Mouse (Mus musculus): ENCODE data around the gene Osbpl6. TPM values are rescaled to one million over a fixed set of nuclear protein-coding genes. Genes with fewer than 3 reads are reported as not detected.

The Osbpl6 gene
- 10.4 and 15.5 TPM in 2 replicates for polyA plus RNA-seq (2012; rRNA removed)

GRCm38 (mm10) chr2:76406151-76406936 lies at the start of gene Osbpl6:
Osbpl6 (plus strand) TSS chr2:76406508.
- DNase-seq (ENCODE audit: low read depth), result no peak

DNA sequence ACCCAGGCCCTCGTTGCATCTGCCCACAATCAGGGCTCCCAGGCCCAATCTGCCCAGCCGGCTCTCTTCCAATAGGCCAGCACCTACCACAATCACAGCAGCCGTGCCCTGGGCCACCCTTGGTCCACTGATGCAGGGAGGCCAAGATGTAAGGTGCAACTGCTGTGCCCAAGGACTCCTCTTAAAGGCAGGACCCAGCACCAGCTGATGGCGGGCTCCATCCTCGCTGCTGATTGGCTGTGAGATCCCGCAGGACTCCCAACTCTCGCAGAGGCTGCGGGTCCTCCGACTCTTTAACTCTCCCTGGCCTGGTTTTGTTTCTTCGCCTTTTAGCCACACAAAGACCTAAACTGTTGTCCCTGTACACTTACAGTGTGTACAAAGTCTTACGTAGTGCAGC lies 46.1 kb upstream of the Osbpl6 start, which contains the start of gene Cyct:
Gene Cyct, minus strand, starts transcription at position 225 of the 400 bp plus-strand sequence.
- DNase-seq (ENCODE audit: low read depth), result no peak

GRCm38 (mm10) chr2:76362111-76362510 lies 44.2 kb upstream of the Osbpl6 start:
- no peak for DNase-seq (ENCODE audit: low read depth)

GRCm38 (mm10) chr2:76365811-76366210 lies 40.5 kb upstream of the Osbpl6 start:
- no peak for DNase-seq (ENCODE audit: low read depth)

- no peak for DNase-seq (ENCODE audit: low read depth)
Observed at GRCm38 (mm10) chr2:76367188-76367922, 39.0 kb upstream of the Osbpl6 start.

- no peak for DNase-seq (ENCODE audit: low read depth)
Observed at GRCm38 (mm10) chr2:76368861-76369660, 37.2 kb upstream of the Osbpl6 start.

- DNase-seq (ENCODE audit: low read depth), result peak; percentile 51
Observed at GRCm38 (mm10) chr2:76369821-76370655, 36.3 kb upstream of the Osbpl6 start, which contains the start of gene Rbm45. Rbm45 (plus strand) TSS chr2:76369984.

DNA sequence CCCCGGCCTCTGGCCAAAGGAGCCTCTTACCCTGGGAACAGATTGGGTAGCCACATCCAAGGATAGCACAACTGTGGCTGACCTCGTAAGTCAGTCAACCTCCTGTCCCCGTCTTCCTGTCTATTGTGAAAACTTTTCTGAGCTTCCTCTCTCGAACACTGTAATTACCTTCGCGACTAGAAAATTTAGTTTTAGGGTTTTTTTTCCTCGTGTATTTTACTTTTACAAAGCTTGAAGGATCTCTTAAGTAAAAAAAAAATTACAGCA lies 35.7 kb upstream of the Osbpl6 start:
- no peak for DNase-seq (ENCODE audit: low read depth)

DNA sequence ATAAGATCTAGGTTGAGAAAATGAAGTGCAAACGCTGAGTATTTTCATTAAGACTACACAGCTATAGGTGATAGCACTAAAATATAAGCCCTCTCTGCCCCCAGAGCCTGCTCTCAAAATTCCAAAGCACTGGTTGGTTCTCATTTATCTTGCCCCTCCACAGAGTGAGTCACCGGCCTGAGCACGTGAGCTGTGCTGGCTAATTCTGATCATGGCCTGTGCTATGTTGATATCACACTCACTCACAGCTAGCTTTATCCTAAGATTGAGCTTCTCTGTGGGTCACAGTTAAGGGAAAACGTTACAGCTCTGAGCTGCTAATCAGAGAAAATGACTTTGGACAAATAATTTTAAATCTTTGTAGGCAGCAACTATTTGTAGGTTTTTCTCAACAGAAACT lies 34.1 kb upstream of the Osbpl6 start:
- DNase-seq (ENCODE audit: low read depth), result no peak

DNA sequence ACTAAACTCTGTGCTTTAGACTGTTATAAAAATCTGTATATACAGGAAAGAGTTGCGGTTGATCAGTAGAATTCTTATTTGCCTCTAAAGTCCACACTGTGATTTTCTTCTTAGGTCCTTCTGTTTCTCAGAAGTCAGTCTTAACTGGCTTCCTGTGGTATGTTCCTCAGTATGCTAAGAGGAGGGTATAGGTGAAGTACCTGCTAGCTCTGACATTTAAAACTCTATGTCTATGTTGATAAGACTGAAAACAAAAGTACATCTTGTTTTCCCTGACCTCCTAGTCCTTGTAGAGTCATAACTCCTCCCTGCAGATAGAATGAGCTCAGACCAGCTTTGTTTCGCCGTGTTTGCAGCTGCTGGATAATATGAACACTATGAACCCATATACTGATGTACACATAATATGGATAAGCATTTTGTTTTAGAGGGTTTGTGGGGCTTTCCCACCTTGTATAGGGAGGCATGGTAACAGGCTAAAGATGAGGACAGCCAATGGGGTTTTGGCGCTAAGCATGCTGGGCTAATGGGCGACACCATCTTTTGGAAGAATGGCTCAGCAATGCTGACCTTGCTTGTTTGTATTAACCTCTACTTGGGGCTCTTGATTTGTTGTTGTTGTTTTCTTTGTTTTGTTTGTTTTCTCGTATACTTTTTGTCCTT lies 31.6 kb upstream of the Osbpl6 start:
- no peak for DNase-seq (ENCODE audit: low read depth)

- DNase-seq (ENCODE audit: low read depth), result no peak
Observed at GRCm38 (mm10) chr2:76378646-76379045, 27.7 kb upstream of the Osbpl6 start.

GRCm38 (mm10) chr2:76386531-76386930 lies 19.8 kb upstream of the Osbpl6 start:
- DNase-seq (ENCODE audit: low read depth), result no peak

DNA sequence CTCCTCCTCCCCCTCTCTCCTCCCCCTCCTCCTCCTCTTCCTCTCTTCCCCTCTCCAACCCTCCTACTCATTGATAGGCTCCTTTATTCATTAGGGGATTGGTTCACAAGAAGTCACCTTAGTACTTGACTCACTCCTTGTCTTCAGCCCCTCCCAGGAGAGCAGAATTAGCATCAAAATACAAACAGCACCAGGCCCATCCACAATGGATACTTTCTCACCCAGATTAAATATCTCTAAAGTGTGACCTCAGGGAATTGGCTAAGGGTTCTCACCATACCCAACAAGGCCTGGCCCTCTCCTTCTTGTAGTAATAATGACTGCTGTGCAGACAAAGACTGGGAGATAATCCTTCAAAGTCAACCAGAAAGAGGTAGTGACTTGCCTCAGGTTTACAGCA lies 6.1 kb upstream of the Osbpl6 start:
- DNase-seq (ENCODE audit: low read depth), result no peak

- DNase-seq (ENCODE audit: low read depth), result no peak
Observed at GRCm38 (mm10) chr2:76405596-76406150, 635 bp upstream of the Osbpl6 start.

GRCm38 (mm10) chr2:76406937-76407441 lies 681 bp downstream of the Osbpl6 start:
- no peak for DNase-seq (ENCODE audit: low read depth)

GRCm38 (mm10) chr2:76409526-76409925 lies 3.2 kb downstream of the Osbpl6 start:
- no peak for DNase-seq (ENCODE audit: low read depth)

- DNase-seq (ENCODE audit: low read depth), result no peak
Observed at GRCm38 (mm10) chr2:76409986-76410385, 3.7 kb downstream of the Osbpl6 start.

DNA sequence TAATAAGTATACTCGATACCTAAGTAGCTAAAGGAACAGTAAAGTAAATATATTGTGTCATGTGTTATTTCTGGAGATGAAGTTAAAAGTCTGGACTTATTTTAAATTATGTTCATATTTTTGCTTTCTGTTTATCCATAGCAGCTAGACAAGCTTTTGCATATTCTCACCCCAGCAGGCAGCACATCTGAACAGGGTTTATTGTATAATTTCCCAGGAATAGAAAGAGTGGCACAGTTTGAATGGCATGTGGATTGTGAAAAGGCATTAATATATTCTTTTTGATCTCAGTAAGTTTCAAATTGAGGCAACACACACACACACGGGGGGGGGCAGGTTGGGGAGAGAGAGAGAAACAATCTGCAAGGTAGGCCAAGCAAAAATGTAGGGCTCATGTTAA lies 6.6 kb downstream of the Osbpl6 start:
- DNase-seq (ENCODE audit: low read depth), result no peak

DNA sequence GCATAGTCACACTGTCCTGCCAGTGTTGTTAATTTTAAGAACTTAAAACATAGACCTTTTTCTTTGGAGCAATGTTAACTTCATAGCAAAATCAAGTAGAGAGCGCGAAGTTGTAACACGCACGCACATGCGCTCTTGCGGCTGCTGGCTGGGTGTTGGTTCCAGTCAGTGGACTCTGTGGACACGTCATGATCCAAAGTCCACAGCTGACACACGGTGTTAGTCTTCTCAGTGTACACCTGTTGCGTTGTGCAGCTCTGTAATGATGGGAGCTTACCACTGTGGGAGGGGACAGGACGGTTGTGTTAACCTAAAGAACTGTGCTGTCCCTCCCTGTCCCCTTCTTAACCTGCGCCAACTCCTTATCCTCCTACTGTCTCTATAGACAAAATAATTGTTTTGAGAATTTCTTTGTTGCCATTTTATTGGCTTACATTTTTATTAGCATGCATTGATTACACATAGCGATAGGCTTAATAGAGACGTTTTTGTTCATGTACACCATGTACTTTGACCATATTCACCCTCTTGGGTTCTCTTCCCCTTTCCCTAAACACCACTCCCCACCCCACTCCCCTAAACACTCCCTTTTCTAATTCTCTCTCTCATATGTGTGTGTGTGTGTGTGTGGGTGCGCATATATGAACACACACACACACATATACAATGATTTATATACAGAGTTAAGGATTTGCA lies 11.3 kb downstream of the Osbpl6 start:
- DNase-seq (ENCODE audit: low read depth), result no peak

DNA sequence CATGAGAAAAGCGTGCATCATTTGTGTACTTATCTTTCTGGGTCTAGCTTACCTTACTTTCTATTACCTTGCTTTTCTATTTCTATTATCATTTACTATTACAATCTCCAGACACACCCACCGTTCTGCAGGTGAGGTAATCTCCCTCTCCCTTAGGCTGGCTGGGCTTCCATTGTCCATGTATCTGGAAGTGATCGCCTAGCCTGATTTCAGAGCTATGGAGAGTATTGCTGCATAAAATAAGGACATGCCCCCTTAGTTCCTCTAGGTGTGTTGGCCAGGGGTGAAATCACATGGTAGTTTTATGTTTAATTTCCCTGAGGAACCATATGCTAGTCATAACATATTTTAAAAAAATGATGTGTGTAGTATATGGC lies 11.8 kb downstream of the Osbpl6 start:
- no peak for DNase-seq (ENCODE audit: low read depth)
